ENCODE assay signal across 21 mouse cellular contexts in the genomic region with DNA sequence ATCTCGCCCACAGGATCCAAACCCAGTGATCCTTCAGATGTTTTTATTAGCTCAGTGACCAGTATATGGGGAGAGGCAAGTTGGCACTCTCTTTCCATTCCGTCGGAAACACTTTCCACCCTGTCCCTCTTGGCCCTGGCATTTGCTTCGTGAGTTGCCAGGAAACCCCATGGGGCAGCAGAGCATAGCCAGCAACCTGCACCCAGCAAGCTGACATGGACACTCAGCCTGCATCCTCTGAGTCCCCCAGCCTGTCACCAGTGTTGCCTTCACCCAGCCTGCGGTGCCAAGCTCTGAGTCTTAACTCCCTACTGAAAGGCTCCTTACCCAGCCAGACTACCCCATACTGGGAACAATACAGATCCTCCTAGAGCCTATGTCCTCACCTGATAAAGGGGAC.
DNase-seq lines count a peak whose midpoint lies in the region; ATAC-seq and TF ChIP-seq lines count a peak whose summit lies in the region.
"Had no signal": no experiment of that assay in that cellular context is flagged by ENCODE, and none has a peak within 500 bp of the region (broad histone marks: within the 10 kb centered on the region; RNA-seq: fewer than 3 reads in every experiment).

No protein-coding gene starts in this region.

- 58% methylated on average over 5 of the region's 5 CpGs for WGBS in hindbrain, embryonic 16.5 days
- 57% methylated on average over 5 of the region's 5 CpGs for WGBS in hindbrain, embryonic 14.5 days
- WGBS in lung, postnatal 0 days: 57% methylated on average over 5 of the region's 5 CpGs

- no peak for TF ChIP-seq EP300 in lung, postnatal 0 days (IDR thresholded peaks at IDR 0.05)

- peaks cover 4% of the 10 kb centered on the region for H3K4me1 ChIP-seq in hindbrain, embryonic 16.5 days (ENCODE audit: control insufficient read depth, insufficient read depth, low read depth, low read length)
- H3K4me1 ChIP-seq in hindbrain, embryonic 14.5 days (replicated peaks; ENCODE audit: control insufficient read depth, insufficient read depth, low read length): peaks cover 1% of the 10 kb centered on the region; the same call in 1 of the 2 replicates
- H3K4me1 ChIP-seq in lung, postnatal 0 days (ENCODE audit: insufficient read depth, low read depth, low read length): no peaks in the 10 kb centered on the region
- H3K4me1 ChIP-seq: embryonic facial prominence, embryonic 10.5 days had no signal

- no peak overlapping the region for H3K27ac ChIP-seq in hindbrain, embryonic 16.5 days (ENCODE audit: low read depth, low read length)
- no peak overlapping the region for H3K27ac ChIP-seq in hindbrain, embryonic 14.5 days
- no peak overlapping the region for H3K27ac ChIP-seq in lung, postnatal 0 days (ENCODE audit: low read length)
- H3K27ac ChIP-seq: embryonic facial prominence, embryonic 10.5 days; heart, embryonic 10.5 days; hindbrain, embryonic 12.5 days; left cerebral cortex, adult 2 months had no signal

- H3K36me3 ChIP-seq in hindbrain, embryonic 16.5 days (ENCODE audit: control insufficient read depth, insufficient read depth, low read length): no peaks in the 10 kb centered on the region
- H3K36me3 ChIP-seq in hindbrain, embryonic 14.5 days (replicated peaks; ENCODE audit: control insufficient read depth, insufficient read depth): no peaks in the 10 kb centered on the region
- no peaks in the 10 kb centered on the region for H3K36me3 ChIP-seq in lung, postnatal 0 days (ENCODE audit: insufficient read depth, low read length)
- H3K36me3 ChIP-seq: embryonic facial prominence, embryonic 10.5 days; G1E; heart, embryonic 10.5 days; hindbrain, embryonic 12.5 days had no signal

- H3K9me3 ChIP-seq in hindbrain, embryonic 16.5 days (ENCODE audit: control insufficient read depth, low read length): no peaks in the 10 kb centered on the region
- no peaks in the 10 kb centered on the region for H3K9me3 ChIP-seq in hindbrain, embryonic 14.5 days (ENCODE audit: control insufficient read depth, low read length)
- H3K9me3 ChIP-seq in lung, postnatal 0 days (ENCODE audit: low read length): no peaks in the 10 kb centered on the region
- H3K9me3 ChIP-seq: embryonic facial prominence, embryonic 10.5 days; G1E; heart, embryonic 10.5 days; hindbrain, embryonic 12.5 days had no signal

- no peak for TF ChIP-seq CTCF in lung, postnatal 0 days (IDR thresholded peaks at IDR 0.05)

- peak; percentile 55 for DNase-seq in adrenal gland, postnatal 14 days
- no peak for DNase-seq in adrenal gland, adult 2 months
- no peak for DNase-seq in hindbrain, embryonic 14.5 days (ENCODE audit: low spot score)
- peak; percentile 59 for DNase-seq in cerebellum, adult 11-12 months
- peak; percentile 50 to 66 for DNase-seq in cerebellum, postnatal 14 days
- no peak for DNase-seq in thymus, postnatal 0 days (ENCODE audit: low spot score)
- DNase-seq in lung, postnatal 0 days (ENCODE audit: low spot score): no peak
- DNase-seq: gastrocnemius, postnatal 10 days; kidney, adult 8-10 months; kidney, postnatal 14 days; lung, adult 18-20 months; lung, postnatal 4 days; right cerebral cortex, adult 18-20 months; thymus, adult 18-20 months had no signal

- H3K9ac ChIP-seq in hindbrain, embryonic 16.5 days (ENCODE audit: low read depth, low read length): 0 out of 2 replicates have a peak overlapping the region, but pooled peaks have one; percentile 6
- H3K9ac ChIP-seq in hindbrain, embryonic 14.5 days: no peak overlapping the region
- H3K9ac ChIP-seq in lung, postnatal 0 days (replicated peaks; ENCODE audit: low read depth): no peak overlapping the region
- H3K9ac ChIP-seq: hindbrain, embryonic 12.5 days had no signal

- H3K27me3 ChIP-seq in hindbrain, embryonic 16.5 days (replicated peaks; ENCODE audit: control insufficient read depth, insufficient read depth, low read length): no peaks in the 10 kb centered on the region
- no peaks in the 10 kb centered on the region for H3K27me3 ChIP-seq in hindbrain, embryonic 14.5 days (ENCODE audit: control insufficient read depth, insufficient read depth, low read length)
- H3K27me3 ChIP-seq in lung, postnatal 0 days (replicated peaks; ENCODE audit: insufficient read depth, low read length): no peaks in the 10 kb centered on the region
- H3K27me3 ChIP-seq: hindbrain, embryonic 12.5 days had no signal

- no peak overlapping the region for H3K4me2 ChIP-seq in hindbrain, embryonic 16.5 days (ENCODE audit: low read length)
- H3K4me2 ChIP-seq in hindbrain, embryonic 14.5 days (replicated peaks): no peak overlapping the region
- H3K4me2 ChIP-seq in lung, postnatal 0 days (replicated peaks; ENCODE audit: low read depth, low read length): no peak overlapping the region
- H3K4me2 ChIP-seq: hindbrain, embryonic 12.5 days; liver, embryonic 11.5 days had no signal

- H3K4me3 ChIP-seq in hindbrain, embryonic 16.5 days (ENCODE audit: low read length): no peak overlapping the region
- no peak overlapping the region for H3K4me3 ChIP-seq in hindbrain, embryonic 14.5 days (replicated peaks; ENCODE audit: low read length)
- no peak overlapping the region for H3K4me3 ChIP-seq in lung, postnatal 0 days (ENCODE audit: low read depth, low read length)
- H3K4me3 ChIP-seq: embryonic facial prominence, embryonic 10.5 days; heart, embryonic 10.5 days; hindbrain, embryonic 12.5 days; left cerebral cortex, adult 2 months had no signal

- no peak for ATAC-seq in hindbrain, embryonic 16.5 days
- no peak for ATAC-seq in hindbrain, embryonic 14.5 days (ENCODE audit: low FRiP score)
- no peak for ATAC-seq in lung, postnatal 0 days

Comparison
In these comparisons a context has a peak if more than half of its experiments do, and no peak if none do; other contexts are left out.
1. DNase-seq: peak in adrenal gland, postnatal 14 days (single experiment), cerebellum, adult 11-12 months (single experiment) and cerebellum, postnatal 14 days (2 of 2); none in adrenal gland, adult 2 months (single experiment), hindbrain, embryonic 14.5 days (single experiment), thymus, postnatal 0 days (single experiment) and lung, postnatal 0 days (single experiment).